Mouse (Mus musculus) urinary bladder, postnatal 14 days (tissue): ENCODE data around the gene Il34.

Source experiments
- DNase-seq: peaks from one replicate; pipeline ENCODE4 v3.0.0; 2021; ENCODE audit warnings: low spot score

Gene Il34

GRCm38 (mm10) chr8:110738591-110739195 is 67.0 kb downstream of the Il34 start:
- DNase-seq = no peak

GRCm38 (mm10) chr8:110733036-110733435 is 72.7 kb downstream of the Il34 start:
- DNase-seq = no peak

- no peak for DNase-seq
Observed at GRCm38 (mm10) chr8:110731346-110731859, 74.3 kb downstream of the Il34 start.

GRCm38 (mm10) chr8:110726893-110727292 is 78.8 kb downstream of the Il34 start:
- peak; percentile 40 for DNase-seq

GRCm38 (mm10) chr8:110725084-110725838 is 80.5 kb downstream of the Il34 start:
- no peak for DNase-seq

- DNase-seq = no peak
Observed at GRCm38 (mm10) chr8:110724493-110724892, 81.2 kb downstream of the Il34 start.

GRCm38 (mm10) chr8:110722414-110723011 is 83.2 kb downstream of the Il34 start:
- DNase-seq = no peak

GRCm38 (mm10) chr8:110721606-110722413 is 83.9 kb downstream of the Il34 start:
- peak; percentile 48 for DNase-seq

- DNase-seq = peak; percentile 84
Observed at GRCm38 (mm10) chr8:110720685-110721598, 84.8 kb downstream of the Il34 start, which contains the start of gene Mtss1l. TSS of gene Mtss1l (plus strand) at chr8:110721476.

GRCm38 (mm10) chr8:110719898-110720653 is 85.6 kb downstream of the Il34 start:
- DNase-seq = no peak

- peak; percentile 45 for DNase-seq
Observed at GRCm38 (mm10) chr8:110718969-110719670, 86.6 kb downstream of the Il34 start.

- no peak for DNase-seq
Observed at GRCm38 (mm10) chr8:110718209-110718968, 87.3 kb downstream of the Il34 start.

GRCm38 (mm10) chr8:110717131-110717530 is 88.6 kb downstream of the Il34 start:
- no peak for DNase-seq

- DNase-seq = no peak
Observed at GRCm38 (mm10) chr8:110716075-110716474, 89.6 kb downstream of the Il34 start.

- DNase-seq = no peak
Observed at GRCm38 (mm10) chr8:110714827-110715519, 90.8 kb downstream of the Il34 start.

GRCm38 (mm10) chr8:110713073-110713472 is 92.7 kb downstream of the Il34 start:
- DNase-seq = no peak

GRCm38 (mm10) chr8:110711271-110711934 is 94.3 kb downstream of the Il34 start:
- DNase-seq = no peak

GRCm38 (mm10) chr8:110710593-110710992 is 95.1 kb downstream of the Il34 start:
- no peak for DNase-seq
